11 mouse cellular contexts compared by ENCODE assay signal in genomic region chr8:123244382-123244781, GRCm38 (mm10).
"Had no signal": no experiment of that assay in that cellular context is flagged by ENCODE, and none has a peak within 500 bp of the region (broad histone marks: within the 10 kb centered on the region; RNA-seq: fewer than 3 reads in every experiment).

No protein-coding gene starts in this region.

- H3K4me3 ChIP-seq: hindbrain, embryonic 15.5 days; limb, embryonic 15.5 days; megakaryocyte, embryonic 14.5 days; midbrain, embryonic 12.5 days had no signal

- ATAC-seq: lung, postnatal 0 days had no signal

- H3K27ac ChIP-seq: hindbrain, embryonic 15.5 days; limb, embryonic 15.5 days; macrophage; midbrain, embryonic 12.5 days had no signal

- H3K4me2 ChIP-seq: hindbrain, embryonic 15.5 days; limb, embryonic 15.5 days; midbrain, embryonic 12.5 days had no signal

- H3K9ac ChIP-seq: hindbrain, embryonic 15.5 days; limb, embryonic 15.5 days; midbrain, embryonic 12.5 days had no signal

- H3K9me3 ChIP-seq: hindbrain, embryonic 15.5 days; limb, embryonic 15.5 days; megakaryocyte, embryonic 14.5 days; midbrain, embryonic 12.5 days had no signal

- H3K4me1 ChIP-seq: hindbrain, embryonic 15.5 days; limb, embryonic 15.5 days; midbrain, embryonic 12.5 days had no signal

- H3K27me3 ChIP-seq: hindbrain, embryonic 15.5 days; limb, embryonic 15.5 days; midbrain, embryonic 12.5 days had no signal

- DNase-seq: layer of hippocampus, adult 9-11 months; layer of hippocampus, postnatal 36 days; lung, adult 2 months; right cerebral cortex, postnatal 14 days; thymus, postnatal 36 days had no signal
